Mouse (Mus musculus) heart, adult 2 months (tissue): ENCODE measurements around the gene Lair1.

Source experiments
- CTCF ChIP-seq: fragments of 200-600 bp; IDR thresholded peaks from 2 replicates; pipeline ENCODE4 v1.8.1; 2022; ENCODE audit warnings: antibody characterized with exemption, mild to moderate bottlenecking, moderate library complexity
- EP300 ChIP-seq: fragments of 200-500 bp; IDR thresholded peaks from 2 replicates; pipeline ENCODE4 v1.6.1; 2011; ENCODE audit warnings: low read depth, low read length, control low read depth; ENCODE audit not compliant: insufficient read depth

GRCm38 (mm10) chr7:4098832-4099231, 35.8 kb upstream of the Lair1 start:
- TF ChIP-seq CTCF, result no peak
- no peak for TF ChIP-seq EP300
